Mouse (Mus musculus) testis, postnatal 14 days (tissue): Measurements from ENCODE around the gene Tmem135.

Experiments
- DNase-seq: peaks from one replicate; pipeline ENCODE4 v3.0.0; 2021; ENCODE audit warnings: low spot score

The Tmem135 gene

DNA sequence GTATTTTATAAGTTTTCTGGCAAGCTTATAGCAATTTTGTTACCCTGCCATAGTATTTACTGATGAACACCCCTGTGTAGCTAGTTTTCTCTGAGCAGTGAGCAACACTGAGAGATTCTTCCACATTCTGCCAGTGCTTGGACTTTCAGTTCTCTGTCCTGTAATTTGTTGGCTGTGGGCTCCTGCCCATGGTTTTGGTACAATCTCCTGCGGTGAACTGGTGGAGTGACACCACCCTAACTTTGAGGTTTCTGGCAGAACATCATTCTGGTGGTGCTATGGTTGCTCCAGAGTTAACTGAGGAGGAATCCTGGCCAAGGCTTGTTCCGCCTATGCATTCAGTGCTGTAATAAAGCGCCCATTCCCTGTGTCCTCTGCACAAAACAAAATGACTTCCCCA lies 21.1 kb downstream of the Tmem135 start:
- no peak for DNase-seq

DNA sequence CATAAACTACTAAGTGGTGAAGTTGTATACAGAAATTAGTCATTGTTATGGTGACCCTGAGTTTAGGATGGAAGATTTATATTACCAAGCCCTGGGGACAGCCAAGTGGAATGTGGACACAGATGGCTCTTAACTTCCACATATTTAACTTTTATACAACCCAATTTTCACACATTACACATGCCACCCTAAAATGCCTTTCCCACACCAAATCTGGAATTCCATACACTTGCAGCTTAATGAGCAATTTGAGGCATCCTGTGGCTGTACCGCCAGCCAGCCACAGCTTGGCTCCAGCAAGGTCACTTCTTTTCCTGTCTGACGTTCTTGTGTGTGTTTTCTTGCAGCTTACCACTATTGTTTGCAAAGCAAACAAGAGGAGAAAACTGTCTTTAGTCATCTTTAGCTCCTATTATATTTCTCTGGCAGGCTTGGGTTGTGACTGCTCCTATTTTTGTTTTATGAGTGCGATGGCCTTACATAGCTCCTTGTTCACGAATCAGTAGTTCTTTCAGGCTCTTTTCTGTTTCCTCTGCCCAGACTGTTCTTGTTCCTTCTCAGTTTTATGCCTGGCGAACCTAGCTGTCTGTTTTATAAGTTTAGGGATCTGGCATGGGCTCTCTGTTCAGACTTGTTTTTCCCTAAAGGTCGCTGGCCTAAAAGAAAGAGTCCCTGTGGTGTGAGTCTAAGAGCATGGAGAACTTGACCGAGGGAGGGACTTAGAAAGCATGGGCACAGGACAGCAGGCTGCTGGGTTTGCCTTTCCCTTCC lies 22.9 kb downstream of the Tmem135 start:
- DNase-seq: no peak

DNA sequence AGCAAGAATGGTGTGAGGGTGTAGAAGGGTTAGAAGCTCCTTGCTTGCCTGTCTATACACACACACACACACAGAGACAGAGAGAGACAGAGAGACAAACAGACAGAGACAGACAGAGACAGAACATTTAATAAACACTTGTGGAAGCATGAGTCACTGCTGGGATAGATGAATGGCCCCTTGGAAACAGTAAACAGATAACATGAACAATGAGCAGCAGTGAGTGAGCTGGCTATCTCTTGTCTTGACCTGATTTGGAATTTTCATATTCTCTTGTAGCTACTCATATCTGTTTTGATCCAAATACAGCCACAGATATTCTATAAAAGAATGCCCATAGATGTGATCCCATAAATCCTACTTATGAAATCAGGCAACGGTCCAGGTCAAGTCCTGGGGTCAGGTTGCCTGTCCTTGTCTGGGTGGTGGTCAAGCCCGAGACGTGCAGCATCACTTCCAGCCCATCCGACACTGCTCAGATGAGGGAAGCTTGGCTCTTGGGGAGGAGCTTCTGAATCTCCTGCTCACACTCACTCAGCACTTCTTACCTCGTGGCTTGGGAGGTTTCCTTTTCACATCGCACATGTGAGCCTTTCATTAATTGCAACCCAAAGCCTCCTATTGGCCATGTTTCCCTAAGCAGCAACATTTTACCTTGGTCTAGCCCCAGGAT lies 32.3 kb downstream of the Tmem135 start:
- DNase-seq: no peak

DNA sequence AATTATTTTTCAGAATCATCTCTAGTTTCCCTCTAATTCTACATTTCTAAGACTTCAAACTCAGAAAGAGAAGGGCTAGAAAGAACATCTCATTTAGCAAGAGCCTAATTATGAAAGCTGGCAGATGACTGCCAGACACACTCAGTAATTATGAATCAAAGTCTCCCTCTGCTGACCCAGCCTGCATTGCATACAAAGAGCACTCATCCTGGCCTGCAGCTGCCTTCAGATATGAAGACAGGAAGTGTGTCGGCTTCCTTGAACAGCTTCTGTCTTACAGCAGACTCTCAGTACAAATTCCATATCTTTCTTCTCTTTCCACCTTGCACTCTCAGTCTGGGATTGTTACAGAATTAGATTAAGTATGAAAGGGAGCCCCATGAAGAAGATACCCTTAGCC lies 33.1 kb downstream of the Tmem135 start:
- peak; percentile 19 for DNase-seq

DNA sequence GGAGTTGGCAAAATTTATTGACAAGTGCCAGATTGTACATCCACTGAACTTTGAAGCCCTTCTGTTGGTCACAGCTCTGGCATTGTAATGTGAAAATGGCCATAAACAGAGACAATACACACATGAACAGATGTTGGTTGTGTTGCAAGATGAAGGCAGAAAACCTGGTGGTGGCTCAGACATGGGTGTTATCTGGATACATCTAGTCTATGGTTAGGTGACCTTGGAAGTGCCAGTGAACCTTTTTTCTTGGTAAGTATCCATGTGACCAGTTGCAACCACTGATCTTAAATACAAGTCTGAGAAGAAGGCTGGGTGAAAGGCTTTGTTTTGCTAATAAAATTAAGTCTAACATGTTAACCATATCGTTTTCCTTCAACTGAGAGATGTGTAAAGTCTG lies 33.9 kb downstream of the Tmem135 start:
- no peak for DNase-seq

DNA sequence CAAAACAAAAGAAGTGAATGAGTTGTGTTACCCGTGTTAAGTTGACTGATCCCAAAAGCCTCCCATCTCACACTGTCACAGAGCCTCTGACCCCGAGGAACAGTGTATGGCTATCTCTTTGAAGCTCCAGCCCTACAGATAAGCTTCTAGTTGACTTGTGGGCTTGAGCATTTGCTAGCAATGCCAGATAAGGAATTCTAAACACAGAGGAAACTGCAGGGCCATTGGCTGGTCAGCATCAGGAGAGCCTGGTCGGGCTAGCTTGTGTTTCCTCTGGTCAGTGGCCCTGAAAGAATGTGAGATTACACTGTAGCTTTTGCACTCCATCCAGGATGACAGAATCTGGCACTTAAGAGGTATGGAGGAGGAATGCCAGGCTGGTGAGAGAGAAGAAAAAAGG lies 36.4 kb downstream of the Tmem135 start:
- DNase-seq: peak; percentile 19

DNA sequence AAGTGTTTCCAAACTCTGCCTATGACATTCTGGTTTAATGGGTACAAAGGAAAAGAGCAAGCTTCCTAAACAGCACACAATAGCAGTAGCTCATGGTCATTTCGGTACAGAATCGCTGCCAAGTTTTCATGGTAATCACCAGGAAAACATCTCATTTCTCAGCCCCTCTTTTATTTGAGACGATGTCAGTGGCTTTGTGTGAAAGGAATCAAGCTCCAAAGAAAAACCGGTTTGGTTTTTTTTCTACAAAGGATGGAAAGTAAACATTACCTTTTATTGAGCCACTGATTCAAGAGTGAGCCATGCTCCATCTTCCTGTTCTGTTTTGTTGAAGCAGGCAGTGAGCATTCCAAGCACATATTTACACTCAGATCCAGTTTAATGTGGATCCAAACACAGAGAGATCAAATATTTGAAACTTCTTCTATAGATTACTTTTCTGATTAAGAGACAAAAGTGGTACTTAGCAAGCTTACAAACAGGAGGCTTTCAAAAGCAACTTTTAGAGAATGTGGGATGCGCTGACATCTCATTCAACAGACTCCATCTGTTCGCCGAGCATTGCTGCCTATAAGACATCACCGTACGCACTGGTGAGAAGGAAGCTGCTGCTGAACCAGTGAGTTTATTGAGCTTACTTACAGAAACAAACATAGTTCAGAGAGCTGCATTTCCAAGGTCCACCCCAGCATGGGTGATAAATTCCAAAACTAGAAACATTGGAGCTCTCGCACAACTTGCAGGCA lies 38.7 kb downstream of the Tmem135 start:
- no peak for DNase-seq

DNA sequence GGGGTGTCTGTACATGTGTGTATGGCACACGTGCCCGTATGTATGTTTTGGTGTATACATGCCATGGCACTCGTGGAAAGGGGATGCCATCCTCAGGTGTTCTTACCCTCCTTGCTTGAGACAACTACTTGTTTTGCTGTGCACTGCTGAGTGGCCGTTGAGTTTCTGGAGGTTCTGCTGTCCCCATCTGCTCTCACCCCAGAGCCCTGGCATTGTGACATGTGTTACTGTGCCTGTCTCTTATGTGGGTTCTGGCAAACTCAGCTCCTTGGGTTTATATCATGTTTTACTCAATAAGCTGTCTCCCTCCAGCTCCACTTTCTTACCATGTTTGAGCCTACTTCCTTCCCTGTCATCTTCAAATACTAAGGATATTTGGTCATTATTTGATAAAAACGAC lies 40.0 kb downstream of the Tmem135 start:
- no peak for DNase-seq

DNA sequence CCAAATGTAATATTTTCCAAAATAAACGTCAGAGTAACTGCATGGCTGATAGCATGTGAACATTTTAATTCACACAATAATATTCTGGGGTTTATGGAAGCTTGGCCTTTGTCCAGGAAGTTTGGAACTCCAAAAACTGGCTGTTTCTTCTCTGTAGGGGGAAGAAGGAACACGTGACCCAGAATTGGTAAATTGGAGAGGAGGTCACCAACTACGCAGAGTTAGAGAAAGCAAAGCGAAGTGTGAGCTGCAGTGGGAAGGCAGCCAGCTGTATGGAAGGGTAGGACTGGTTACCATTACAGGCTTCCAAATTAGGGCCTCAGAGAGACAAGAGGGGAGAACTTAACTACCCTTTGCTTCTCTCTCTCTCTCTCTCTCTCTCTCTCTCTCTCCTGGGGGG lies 47.7 kb downstream of the Tmem135 start:
- DNase-seq: no peak

DNA sequence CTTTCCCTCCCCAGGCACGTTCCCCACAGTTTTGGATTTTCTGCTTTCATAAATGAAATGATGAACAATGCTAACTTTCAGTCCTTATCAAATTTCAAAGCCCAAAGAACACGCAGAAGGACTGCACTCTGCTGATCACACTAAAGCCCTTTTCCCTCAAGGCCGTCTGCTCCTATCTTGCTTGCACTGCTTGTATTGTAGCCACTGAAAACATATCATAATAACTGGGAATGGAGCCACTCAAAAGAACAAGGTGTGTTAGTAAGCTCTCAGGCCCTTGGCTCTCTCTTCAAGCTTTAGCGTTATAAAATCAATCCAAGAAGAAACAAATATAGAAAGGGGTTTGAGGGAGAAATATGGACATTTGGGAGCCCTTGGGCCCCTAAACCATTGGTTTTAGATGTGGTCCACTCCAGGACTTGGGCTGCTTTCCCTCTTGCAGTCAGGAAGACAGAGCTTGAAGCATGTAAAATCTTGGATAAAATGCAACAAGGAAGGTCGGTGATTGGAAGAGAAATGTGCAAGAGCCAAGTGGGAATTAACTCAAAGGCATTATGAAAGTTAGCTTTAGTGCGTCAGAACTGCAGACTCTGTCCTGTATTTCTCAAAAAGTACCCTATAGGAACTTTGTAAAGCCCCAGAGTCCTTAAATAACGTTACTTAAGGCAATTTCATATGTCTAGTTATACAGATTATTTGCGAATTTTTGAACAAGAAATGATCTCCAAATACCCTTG lies 48.3 kb downstream of the Tmem135 start:
- DNase-seq: peak; percentile 60

DNA sequence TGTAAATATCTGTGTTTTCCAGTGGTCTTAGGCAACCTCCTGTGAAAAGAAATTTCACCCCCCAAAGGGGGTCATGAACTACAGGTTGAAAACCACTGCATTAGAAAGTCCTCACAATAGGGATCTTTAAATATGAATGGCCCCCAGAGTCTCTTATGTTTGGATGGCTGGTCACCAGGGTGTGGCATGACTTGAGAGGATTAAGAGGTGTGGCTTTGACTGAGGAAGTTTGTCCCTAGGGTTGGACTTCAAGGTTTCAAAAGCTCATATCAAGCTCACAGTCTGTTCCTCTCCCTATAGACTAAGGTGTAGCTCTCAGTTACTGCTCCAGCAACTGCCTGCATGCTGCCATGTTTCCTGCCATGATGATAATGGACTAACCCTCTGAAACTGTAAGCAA lies 62.0 kb downstream of the Tmem135 start:
- DNase-seq: no peak

DNA sequence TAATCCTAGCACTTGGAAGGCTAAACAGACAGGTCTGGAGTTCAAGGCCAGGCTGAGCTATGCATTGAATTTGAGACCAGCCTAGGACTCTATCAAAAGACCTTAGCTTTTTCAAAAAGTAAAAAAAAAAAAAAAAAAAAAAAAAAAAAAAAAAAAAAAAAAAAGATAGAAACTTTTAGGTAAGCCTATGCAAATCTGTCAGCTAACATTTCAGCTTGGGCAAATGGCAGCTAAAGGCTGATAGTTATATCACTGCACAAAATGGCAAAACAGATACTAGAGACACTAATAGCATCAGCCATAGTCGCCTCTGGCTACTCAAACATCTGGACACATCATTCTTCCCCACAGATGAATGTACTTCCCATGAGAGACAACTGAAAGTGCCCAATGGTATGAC lies 64.2 kb downstream of the Tmem135 start:
- DNase-seq: no peak

DNA sequence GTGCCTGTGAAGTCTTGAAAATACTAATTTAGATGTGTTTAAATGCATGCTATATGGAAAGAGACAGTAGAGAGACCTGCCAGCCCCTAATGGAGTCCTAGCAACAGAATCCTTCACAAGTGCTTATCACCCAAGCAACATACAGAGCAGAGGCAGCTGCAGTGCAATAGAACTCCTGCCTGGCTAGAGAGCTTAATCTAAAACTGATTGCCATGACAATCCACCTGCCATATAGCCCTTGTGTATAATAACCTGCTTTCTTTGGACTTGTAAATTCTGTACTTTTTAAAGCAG lies 64.9 kb downstream of the Tmem135 start:
- DNase-seq: no peak

DNA sequence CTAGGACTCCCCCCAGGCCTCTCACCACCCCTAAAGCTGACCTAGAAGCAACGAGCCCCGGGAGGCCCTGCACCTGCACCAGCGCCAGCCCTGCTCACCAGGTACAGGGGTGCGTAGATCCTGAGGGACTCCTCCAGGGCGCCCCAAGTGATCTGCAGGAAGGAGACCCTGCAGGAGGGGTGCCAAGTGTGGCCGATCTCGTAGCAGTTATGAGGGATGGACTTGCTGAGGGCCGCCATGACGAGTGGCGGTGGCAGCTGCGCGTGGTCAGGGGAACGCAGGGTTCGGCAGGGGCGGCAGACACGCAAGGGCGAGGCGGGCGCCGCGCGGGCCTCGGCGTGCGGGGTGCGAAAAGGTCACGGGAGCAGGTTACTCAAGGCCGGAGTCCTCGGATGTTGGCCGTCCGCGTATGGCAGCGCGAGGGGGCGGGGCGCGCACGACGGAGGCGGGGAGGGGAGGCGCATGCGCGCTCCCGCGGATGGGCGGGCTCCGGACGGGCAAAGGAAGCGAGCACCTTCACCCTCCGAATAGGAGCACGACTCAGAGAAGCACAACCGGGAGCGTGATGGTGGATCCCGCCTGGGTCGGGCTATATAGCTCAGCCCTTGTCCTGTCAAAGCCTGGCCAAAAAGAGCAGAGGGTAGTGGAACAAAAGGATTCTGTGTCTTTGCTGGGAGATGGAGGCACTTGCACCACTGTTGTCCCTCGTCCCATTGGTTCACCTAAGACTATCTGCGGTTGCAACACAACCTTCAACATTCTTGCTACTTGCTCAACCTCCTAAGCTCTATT lies 65.5 kb downstream of the Tmem135 start:
- peak; percentile 90 for DNase-seq

DNA sequence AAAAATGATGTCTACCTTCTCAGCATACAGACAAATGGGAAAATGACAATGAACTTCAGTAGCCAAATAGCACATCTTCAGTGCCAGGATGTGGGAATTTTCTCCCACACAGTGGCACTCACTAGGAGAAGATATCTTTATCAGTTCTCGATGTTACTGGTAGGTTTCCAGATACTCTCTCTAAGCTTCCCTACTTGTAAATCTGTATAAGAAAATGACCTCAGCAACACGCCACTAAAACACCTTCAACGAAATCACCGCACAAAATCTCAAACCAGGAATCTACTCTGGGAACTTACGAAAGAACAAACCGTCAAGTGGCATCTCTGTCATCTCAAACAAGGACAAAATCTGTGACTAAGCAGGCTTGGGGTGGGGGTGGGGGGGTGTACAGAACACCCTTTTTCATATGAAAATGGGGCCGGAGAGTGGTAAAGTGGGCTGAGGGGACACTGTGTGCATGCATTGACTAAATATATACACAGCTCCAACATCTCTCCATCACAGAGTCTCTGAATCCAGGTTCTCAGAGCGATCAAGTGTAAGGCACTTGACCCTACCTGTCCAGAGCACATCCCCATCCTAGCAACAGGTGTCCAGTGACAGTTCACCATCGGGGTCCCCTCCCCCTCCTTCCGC lies 66.2 kb downstream of the Tmem135 start:
- no peak for DNase-seq

DNA sequence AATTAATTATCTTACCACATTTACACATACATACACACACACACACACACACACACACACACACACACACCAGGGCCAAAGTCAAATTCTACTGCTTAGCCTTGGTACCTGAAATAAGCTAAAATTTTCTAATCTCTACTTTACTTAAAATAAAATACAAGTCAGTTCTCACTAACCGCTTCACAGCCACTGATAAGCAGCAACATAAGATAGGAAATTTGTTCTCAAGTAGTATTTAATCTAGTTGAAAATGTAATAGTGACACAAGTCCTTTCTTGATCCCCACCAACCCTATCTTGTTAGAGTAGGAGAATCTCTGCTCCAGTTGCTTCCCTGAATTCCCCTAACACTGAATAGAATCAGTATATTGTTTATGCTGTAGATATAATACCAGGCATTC lies 67.6 kb downstream of the Tmem135 start:
- DNase-seq: no peak

DNA sequence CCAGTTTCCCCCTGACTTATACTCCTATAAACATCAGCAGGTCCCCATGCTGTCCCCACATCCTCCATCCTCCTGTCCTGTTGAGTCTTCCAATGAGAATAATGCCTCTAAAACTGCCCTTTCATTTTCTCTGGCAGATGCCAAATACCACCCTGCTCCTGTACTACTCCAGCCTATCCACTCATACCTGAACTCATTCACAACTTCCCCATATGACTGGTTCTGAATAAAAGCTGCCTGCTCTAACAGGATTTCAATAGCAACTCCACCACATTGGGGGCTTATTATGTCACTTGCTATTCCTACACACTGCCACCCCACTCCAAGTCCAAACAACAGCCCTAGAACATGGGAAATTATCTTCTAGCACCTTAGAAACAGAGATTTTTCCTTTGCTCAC lies 68.7 kb downstream of the Tmem135 start:
- no peak for DNase-seq

DNA sequence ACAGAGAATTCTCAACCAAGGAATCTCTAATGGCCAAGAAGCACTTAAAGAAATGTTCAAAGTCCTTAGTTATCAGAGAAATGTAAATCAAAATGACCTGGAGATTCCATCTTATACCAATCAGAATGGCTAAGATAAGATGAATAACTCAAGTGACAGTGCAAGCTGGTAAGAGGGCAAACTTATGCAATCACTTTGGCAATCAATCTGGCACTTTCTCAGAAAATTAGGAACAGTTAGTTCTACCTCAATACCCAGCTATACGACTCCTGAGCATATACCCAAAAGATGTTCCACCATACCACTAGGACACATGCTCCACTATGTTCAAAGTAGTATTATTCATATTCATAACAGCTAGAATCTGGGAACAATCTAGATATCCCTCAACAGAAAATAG lies 74.1 kb downstream of the Tmem135 start:
- no peak for DNase-seq

DNA sequence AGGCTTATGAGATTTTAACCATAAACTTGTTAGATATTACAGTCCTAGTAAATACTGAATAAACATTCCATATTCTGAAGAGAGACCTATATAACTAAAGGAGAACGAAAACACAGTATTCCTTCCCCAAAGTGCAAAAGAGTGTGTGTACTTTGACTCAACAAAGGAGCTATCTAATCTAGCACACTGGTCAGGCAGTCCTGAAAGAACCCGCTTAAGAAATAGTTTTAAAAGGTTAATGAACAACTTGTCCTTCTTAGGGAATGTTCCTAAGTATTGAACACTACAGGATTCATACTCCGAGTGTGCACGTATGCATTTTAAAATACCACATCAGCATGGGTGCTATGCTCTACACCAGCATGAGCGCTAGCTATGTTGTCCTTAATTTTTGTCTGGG lies 76.3 kb downstream of the Tmem135 start:
- DNase-seq: no peak

DNA sequence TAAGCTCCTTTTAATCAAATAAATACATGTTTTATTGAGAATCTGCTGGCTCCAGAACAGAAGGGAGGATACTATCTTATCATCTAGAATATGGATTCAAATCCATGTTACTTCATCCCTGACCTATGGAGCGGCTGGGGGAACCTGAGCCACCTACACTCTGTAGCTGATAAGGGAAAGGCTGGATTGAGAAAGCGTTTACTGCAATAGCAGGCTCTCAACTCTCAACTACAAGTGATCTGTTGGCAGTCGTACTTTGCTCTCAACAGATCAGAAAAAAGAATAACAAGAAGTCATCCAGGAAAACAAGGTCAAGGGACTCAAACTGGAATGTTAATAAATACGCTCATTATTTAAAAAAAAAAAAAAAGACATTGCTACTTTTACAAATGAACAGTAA lies 77.3 kb downstream of the Tmem135 start:
- DNase-seq: no peak

DNA sequence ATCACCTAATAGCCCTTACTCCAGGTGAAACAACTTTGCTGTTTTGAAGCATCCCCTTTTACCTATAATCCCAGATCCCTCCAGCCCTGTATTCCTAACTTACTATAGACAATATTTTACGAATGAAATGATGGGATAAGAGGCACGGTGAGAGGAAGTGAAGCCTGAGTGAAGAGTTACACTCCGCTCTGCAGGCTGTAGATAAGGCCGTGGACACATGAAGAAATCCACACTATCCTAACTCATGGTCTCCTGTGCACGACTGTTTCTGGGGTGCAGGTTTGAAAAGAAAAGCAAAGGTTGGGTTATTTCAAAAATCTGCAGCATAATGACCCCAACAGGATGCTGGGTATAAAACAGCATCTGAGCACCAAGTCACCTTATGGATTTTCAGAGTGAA lies 77.8 kb downstream of the Tmem135 start:
- no peak for DNase-seq
